Mouse (Mus musculus) fat pad, adult 2 months (tissue): ENCODE results near the gene Gm37240.

Experiments
- DNase-seq: peaks from one replicate; pipeline ENCODE4 v3.0.0-alpha.2; 2011; ENCODE audit warnings: low read depth, low spot score; ENCODE audit errors: extremely low read depth

Gm37240 gene

DNA sequence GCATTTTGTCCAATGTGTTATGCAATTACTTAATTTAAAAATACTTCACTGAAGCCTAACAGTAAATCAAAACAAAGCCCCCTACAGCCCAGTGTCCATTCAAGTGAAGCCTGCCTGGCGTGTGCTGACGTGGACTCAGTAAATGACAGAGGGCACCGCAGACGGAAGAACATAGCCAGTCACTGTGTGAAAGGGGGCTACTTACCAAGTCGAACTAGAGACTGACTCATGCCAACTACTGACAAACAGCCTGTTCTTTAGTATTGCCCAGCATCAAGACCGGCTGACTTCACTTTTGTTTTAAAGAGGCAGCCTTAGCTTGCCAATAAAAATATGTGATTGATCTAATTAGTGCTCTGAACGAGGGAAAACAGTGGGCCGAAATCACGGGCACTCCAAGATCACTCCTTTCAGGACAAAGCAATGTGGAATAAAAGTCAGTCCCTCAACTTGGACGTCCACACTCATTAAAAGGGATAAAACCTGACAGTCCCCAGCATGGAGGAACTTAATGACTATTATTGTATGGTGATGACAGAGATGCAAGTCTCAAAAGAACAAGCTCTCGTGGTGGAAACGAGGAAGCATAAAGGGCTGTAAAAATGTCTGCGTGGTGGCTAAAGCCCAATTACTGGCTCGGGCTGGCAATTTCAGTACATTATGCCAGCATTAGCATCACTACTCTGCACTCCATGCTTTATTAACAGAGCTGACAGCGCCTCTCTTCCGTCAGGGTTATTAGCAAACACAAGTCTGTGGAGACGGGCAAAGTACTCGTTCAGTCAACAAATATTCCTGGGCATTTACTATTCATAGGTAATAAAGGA, 123.1 kb downstream of the Gm37240 start:
- DNase-seq = no peak

DNA sequence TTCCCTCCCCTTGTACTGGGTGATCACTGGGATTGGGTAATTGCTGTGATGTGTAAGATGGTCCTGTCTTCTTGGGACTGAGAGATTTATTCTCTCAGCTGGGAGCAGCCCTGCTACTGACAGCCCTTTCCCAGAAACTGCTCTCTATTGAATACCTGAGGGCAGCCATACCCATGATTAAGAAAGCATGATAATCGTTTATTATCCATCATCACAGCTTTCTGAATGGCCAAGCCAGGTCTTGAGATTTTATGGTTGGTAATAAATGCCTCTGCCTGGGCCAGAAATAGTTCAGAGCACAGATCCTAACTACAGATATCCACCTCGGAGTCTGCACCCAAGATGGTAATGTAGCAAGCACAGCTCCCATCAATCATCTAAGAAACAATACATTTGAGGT, 129.4 kb downstream of the Gm37240 start:
- DNase-seq = peak; percentile 95

DNA sequence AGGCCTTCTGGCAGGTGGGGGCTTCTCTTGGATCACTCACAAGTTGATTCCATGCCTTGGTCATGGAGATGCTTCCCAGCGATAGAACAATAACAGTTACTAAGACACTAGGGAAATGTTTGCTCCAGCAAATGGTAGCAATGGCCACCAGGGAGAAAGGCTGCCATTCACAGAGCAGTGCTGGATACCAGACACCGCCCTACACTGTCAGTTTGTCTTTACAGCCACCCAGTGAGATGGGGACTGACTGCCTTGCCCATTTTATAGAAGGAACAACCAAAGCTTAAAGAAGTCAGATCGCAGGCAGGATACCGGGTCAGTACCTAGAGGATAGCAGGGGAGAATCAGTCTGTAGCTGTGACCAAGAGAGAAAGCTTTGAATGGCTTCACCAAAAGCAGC, 129.9 kb downstream of the Gm37240 start:
- DNase-seq = no peak

DNA sequence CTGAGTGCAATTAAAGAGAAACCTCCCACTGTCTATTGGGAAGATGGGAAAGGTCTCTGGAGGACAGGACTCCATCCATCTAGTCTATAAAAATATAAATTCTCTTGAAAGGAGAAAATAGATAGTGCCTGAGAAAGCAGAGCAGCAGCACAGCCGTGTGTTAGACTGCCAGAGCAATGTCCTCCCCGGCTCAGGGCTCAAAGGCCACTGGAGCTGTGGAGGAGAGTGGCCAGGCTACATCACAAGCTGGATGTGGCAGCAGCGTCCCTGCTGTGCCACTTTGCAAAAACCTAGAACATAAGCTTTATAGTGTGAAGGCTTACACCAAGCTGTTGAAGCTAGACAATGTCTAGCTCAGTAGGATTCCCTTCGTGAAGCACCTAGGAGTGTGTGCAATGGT, 138.0 kb downstream of the Gm37240 start:
- no peak for DNase-seq

DNA sequence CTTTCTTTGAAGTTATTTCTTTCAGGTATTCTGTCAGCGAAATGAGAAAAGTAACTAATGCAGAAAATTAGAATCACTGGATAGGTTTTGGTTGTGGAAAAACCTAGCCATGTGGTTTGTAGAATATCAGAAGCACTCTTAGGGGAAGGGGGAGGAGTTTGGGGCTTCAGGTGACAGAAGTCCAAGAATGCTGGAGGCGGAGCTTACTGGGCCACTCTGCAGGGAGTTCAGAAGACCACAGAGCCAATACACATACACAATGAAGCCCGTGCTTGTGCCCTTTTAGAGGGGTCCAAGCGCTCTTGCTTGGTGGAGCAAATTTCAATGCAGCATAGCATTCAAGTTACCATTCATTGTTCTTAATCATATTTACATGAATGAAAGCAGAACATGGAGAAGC, 138.5 kb downstream of the Gm37240 start:
- DNase-seq = no peak

DNA sequence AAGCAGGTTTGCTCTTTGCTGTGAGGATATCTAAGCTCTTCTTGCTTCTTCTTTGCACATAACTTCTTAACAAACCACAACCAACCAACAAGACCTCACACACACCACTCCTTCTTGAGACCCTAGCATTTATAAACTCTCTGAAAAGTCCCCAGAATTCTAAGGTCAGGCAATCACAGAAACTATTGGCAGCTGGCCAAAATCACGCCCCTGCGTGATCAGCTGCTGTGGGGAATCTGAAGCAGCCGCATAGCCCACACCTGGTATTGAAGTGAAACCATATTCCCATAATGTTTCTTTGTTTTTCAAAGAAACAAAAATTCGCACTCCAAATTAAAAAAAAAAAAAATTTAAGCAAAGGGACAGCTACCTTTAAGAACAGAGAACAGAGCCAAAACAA, 141.2 kb downstream of the Gm37240 start:
- DNase-seq = no peak

DNA sequence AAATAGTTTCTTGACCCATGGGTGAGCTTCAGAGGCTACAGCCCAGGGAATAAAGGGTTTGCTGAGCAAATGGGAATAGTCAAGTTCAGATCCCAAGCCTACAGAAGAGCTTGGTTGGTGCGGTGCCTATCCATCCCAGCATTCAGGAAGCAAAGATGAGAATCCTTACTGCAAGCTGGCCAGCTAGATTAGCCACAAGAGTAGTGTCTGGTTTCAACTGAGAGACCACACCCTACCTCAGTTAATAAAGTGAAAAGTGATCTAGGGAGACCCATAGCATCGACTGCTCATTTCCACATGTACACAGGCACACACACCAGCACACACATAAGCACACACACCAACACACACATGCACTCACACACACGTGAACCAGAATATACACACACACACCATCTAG, 145.6 kb downstream of the Gm37240 start:
- no peak for DNase-seq

DNA sequence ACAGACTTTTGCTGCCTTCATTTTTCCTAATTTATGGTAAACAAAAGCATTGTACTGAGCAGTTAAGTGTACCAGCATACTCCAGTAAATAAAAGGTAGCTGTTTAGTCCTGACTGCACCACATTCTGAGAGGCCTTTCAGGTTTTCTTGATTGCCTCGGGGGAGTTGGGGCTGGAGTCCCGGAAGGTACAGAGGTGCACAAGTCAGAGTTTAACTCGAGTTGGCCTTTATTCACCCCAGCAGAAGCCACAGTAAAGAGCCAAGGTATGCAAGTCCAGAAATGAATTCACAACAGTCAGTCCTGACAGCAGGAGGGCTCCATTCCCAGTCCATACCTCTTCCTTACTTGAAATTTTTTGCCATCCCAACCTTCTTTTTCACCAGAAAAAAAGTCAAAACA, 148.7 kb downstream of the Gm37240 start:
- no peak for DNase-seq

DNA sequence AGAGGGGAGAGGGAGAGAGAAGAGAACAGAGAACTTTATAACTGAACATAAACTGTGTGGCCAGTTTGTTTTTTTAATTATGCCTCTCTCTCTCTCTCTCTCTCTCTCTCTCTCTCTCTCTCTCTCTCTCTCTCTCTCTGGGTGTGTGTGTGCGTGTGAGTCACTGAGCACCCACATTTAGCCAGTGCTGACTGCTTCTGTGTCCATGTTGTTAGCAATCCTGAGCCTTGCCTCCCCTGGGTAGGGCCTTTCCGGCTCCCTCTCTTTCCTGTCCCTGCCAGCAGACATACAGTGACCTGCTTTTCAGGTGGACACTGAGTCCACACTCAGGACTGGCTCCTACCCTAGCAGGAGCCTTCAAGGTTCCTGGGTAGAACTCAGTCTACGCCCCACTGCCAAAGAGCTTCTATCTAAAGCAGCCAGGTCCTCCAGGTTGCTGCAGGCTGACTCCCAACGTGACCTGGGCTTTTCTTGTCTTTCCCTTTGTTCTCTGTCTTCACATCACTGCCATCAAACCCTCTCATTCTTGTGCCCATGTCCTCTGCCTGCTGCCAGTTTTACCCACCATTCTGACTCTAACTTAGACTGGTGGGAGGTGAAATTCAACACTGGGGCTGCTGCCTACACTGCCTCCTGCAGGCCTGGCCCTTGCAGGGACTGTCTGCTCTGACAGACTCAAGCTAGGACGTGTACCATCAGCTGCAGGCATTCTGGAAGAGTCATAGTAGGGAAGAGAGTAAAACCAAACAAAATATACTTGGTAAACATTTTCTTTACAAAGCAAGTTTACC, 153.2 kb downstream of the Gm37240 start:
- no peak for DNase-seq

DNA sequence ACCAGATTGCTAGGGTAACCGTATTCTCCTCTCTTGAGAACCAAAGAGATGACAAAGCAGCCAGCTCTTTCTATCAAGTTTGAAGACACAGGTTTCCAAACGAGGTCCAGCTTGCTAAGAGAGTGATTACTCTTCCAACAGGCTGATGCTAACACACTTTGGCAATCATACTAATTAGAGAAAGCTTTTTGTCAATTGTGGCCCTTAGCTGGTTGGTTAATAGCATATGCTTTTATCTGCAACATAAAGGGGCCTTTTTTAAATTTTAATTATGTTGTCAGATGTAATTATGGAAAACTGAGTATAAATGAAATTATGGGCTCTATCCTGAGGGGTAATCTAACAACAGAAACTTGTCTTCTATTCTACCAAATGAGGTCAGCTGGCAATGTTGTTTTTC, 160.1 kb downstream of the Gm37240 start:
- no peak for DNase-seq

DNA sequence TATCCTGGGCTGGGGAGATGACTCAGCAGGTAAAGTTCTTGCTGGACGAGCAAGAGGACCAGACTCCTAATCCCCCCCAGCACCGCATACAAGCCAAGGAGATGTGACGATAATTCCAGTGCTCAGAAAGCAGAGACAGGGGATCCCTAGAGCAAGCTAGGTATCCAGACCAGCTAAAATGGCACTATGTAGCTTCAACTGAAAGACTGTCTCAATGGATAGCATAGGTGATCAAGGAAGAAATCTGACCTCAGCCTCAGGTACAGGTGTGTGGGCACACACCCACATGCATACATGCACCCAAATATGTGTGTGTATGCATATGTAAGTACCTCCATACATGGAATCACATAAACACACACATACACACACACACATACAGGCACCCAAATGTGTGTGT, 161.3 kb downstream of the Gm37240 start:
- no peak for DNase-seq

DNA sequence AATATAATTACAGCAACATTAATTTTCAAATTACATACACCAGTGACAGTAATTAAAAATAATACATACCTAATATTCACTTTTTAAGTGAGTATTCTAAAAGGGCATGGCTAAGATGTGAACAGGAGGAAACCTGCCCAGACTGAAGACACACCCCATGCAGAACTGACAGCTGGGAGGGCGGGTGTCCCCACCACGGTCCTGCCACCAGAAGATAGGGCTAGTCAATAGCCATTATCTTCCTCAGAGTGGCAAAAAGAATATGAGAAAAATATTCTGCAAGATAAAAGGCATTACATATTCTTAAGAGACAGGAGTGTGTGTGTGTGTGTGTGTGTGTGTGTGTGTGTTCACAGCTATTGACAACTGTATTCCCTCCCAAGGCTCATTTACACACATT, 162.2 kb downstream of the Gm37240 start:
- no peak for DNase-seq

DNA sequence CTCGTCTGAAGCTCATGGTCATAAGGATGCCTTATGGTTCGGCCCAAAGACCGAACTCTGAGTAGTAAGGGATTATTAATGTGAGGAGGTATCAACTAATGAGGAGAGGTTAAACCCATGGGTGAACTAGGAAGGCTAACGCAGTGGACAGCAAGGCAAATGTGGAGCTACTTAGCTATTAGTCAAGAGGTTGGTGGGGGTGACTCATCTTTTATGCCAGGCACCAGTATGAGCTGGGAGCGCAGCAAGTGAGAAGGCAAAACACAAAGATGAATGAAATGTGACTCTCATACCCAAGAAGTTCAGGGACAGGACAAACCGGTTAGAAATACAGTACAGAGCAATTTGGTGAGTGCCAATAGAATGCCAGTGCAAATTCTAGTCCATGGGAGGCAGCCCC, 164.7 kb downstream of the Gm37240 start:
- DNase-seq = no peak

DNA sequence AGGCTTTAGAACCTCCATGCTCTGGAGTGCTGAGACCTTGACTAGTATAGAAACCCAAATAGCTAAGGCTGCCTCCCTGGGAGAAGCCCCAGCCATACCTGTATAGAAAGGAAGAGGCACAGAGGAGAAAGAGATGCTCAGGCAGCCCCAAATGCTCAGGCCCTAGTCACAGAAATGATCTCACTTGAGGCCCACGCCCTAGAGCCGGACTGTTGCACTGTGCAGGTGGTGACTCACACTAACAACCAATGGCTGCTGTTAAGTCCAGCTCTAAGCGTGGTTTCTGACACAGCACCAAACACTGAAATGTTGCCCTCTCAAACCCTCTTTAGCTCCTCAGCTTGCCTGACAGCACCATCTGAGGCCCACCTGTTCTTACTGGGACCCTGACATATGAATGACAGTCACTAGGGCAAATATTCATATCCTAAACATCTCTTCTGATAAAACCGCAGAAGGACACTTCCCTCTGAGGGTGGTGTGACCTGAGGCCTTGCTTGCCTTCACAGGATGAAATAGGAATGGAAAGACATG, 171.5 kb downstream of the Gm37240 start:
- no peak for DNase-seq

DNA sequence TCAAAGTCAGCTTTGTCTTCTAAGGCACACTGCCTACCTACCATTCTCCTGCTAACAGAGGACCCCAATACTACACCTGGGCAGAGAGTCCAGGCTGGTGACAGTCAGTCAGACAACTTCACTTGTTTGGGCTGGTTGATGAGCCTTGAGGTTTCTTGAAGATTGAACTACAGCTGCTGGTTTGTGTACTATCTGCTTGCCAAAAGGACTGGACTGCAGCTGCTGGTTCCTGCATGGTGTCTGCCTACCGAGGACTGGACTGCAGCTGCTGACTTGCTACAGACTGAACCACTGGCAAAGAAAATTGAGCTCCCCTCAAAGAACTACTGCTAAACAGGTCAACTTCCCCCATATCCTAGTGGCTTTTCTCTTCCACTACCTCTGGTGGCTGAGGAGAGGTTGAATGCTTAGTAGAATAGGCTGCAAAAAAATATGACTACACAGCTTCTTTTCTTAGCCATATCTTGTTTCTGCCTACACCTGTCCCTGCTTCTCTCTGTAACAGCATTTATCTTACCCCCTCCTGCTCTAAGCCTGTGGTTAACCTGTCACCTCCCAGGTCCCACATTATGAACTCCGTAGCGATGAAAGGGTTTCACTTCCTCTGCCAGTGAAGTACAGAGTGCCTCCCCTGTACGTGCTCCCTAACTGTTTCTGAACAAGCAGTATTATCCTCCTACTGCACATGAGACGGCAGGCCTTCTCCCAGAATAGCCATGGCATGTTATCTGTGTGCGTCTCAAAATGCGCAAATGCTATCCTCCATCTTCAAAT, 173.2 kb downstream of the Gm37240 start:
- no peak for DNase-seq

DNA sequence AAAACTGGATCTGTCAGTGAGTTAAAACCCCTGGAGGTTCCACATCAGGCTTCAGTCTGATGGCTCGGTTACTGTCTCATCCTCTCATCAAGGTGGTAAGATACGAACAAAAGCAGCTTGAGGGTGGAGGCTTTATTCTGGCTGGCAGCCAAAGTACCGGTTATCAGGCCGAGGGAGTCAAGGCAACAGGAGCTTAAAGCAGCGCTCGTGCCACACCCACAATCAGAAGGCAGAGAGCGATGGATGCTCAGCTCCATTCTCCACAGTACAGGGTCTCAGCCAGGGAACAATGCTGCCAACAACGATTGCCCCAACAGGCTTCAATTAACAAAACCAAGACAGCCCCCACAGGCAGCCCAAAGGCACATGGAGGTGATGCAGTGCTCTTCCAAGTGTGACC, 176.6 kb downstream of the Gm37240 start:
- no peak for DNase-seq

DNA sequence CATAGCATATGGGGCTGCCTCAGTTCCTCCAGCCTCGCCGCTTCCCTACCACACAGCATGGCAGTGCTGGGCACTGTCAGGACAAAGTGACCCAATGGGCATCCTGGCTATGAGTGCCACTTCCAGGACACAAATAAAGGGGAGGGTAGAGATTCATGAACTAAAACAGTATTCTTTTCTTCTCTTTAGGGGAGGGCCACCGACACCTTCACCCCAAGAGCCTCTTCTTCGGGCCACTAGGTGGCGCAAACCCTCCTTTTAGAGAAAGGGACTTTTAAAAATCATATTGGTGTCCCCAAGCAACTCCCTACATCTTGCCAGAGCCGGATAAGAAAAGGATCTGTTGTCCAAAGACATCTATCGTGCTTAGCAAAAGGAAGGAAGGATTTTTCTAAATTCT, 179.9 kb downstream of the Gm37240 start:
- no peak for DNase-seq

DNA sequence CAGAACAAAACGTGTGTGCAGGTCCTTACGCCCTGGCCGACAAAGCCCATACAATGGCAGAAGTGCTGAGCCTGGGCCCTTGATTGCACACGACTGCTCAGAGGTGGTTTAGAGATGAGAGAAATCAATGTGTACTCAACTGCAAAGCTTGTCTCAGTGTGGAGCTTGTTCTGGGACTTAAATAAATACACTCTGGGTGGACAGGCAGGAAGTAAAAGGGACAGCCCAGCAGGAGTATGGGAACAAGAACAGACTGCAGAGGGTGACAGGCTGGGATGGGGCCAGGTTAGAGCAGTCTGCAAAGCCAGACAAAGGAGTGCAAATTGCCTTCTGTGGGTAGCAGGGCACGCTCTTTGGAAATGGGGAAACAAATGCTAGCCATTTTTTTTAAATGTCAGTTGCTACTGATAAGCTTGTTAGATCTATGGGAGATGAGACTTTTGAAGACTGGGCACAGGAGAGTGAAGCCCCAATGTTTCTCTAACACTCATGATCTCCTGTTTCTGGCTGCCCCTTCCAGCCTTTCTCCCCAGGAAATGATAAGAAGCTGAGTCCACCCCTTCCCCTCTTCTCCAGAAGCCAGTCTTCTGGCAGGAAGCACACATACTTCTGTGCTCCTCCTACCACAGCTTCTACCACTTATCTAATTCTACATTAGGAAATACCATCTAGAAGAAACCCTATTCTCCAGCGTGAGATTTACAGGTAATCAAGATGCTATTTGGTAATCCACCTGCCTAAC, 184.0 kb downstream of the Gm37240 start:
- no peak for DNase-seq

DNA sequence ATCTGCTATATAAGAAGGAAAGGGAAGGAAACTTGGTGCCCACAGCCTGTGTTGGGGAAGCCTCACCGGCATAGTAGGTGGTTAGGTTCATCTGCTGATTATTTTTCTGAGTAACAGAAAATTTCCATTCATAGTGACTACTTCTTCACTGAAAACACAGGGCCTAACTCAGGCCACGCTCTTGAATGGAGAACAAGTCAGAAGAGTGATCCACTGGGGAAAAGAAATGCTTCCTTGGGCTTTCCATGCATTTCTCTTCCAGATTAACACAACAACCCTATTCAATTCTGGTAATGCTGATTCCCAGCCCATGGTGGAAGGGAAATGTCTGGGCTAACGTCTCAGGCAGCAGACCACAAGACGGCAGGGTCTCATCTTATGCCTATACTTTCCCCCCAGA, 188.8 kb downstream of the Gm37240 start:
- DNase-seq = no peak

DNA sequence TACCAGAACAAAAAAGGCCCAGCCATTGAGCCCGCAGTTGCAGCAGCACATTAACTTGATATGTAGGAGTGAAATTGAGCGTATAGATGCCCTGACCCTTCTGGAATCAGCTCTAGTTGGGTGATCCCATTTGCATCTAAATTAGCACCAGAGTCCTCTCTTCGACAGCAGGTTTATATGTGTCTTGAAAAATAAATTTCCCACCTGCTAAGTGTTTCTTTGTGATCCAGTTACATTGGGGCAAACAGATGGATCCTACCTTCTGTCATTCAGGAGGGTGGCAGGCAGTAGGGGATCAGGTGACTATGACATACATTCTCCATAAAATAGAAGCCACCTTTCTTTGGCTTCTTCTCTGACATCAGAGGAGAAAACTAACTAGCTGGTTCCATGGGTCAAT, 192.3 kb downstream of the Gm37240 start:
- no peak for DNase-seq

DNA sequence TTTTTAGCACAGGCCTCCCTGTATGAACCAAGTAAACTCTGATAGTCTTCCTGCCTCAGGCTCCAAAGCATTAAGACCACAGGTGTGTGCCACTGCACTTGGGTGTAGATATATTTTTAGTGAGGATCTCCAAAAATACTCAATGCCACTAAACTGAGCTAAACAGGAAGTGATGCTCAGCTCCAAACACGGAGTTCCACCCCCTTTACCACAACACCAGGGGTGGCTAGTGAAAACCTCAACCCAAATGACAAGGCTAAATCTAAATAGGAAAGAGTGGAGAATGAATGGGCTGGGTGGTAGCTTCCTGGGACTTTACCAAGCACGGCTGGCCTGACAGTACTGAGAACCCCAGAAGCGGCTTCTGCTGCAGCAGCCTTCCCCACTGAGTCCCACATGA, 194.3 kb downstream of the Gm37240 start:
- no peak for DNase-seq
